Mouse (Mus musculus): ENCODE results near the gene Cd320.
"Not testable (repeated sequence)": the region's sequence is repeated elsewhere in the genome, so short reads cannot be mapped to it uniquely, and the experiment has no call there.

Gene Cd320

GRCm38 (mm10) chr17:33824997-33825330 lies 17.9 kb upstream of the Cd320 start:
- not testable (repeated sequence) for DNase-seq (ENCODE audit: low spot score in 2 of 2)

DNA sequence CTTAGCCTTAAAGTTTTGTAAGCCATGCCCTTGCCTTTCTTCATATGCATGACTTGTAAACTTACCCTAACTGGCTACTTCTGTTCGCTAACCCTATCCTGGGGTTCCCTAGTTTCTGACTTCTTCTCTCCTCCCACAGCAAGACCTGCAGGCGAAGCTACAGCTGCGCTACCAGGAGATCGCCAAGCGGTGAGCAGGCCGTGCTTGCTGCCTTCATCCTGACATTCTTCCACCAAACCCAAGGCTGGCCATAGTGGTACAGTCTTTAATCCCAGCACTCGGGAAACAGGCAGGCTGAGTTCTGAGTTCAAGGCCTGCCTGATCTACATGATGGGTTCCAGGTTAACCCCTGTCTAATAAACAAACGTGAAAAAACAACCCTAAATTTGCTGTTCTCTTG lies 17.4 kb upstream of the Cd320 start:
- no peak for DNase-seq (ENCODE audit: low spot score in 2 of 2)

DNA sequence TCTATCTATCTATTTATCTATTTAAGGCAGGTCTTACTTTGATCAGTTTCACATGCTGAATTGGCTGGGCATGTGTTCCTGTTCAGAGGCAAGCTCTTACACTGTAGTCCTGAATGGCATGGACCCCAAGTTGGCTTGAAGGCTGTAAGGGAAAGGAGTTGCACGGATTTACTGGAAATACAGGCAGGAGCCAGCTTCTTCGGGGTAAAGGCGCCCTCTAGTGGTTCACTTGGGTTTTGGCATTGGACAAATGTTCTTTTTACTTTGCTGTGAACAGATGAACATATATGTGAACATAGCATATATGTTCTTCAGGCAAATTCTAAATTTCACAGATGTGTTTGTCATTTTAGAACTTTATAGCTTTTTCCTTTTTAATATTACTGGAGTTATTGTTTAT lies 16.0 kb upstream of the Cd320 start:
- peak; percentile 36 to 71 for DNase-seq (ENCODE audit: low spot score in 2 of 2)

DNA sequence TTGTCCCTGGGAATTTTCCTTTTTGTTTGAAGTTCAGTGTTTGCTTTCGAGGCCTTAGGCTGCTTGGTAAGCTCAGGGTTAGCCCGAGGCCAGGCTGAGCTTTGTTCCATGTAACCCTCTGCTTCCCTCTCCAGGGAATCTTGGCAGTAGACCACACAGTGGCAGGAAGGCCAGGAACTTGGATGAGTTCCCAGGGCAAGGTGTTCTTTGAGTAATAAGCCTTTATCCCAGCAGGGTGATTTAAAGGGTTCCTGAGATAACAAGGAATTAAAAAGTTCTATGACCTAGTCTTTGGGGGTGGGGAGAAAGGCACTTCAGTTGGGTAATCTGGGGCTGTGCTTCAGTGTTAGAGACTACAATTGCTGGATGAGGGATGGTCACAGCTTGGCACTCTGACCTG lies 14.0 kb upstream of the Cd320 start:
- no peak for DNase-seq (ENCODE audit: low spot score in 2 of 2)

GRCm38 (mm10) chr17:33829561-33829960 lies 13.3 kb upstream of the Cd320 start:
- DNase-seq (ENCODE audit: low spot score in 2 of 2), result no peak

- no peak for DNase-seq (ENCODE audit: low spot score in 2 of 2)
These were observed 1.3 kb downstream of the Cd320 start for GRCm38 (mm10) chr17:33844196-33844595.

- DNase-seq (ENCODE audit: low spot score in 2 of 2), result no peak
These were observed 5.2 kb downstream of the Cd320 start for GRCm38 (mm10) chr17:33848139-33848538.

GRCm38 (mm10) chr17:33851331-33851730 lies 8.4 kb downstream of the Cd320 start:
- DNase-seq (ENCODE audit: low spot score in 2 of 2), result no peak

- DNase-seq (ENCODE audit: low spot score in 2 of 2), result no peak
These were observed 14.9 kb downstream of the Cd320 start for GRCm38 (mm10) chr17:33857816-33858215.

DNA sequence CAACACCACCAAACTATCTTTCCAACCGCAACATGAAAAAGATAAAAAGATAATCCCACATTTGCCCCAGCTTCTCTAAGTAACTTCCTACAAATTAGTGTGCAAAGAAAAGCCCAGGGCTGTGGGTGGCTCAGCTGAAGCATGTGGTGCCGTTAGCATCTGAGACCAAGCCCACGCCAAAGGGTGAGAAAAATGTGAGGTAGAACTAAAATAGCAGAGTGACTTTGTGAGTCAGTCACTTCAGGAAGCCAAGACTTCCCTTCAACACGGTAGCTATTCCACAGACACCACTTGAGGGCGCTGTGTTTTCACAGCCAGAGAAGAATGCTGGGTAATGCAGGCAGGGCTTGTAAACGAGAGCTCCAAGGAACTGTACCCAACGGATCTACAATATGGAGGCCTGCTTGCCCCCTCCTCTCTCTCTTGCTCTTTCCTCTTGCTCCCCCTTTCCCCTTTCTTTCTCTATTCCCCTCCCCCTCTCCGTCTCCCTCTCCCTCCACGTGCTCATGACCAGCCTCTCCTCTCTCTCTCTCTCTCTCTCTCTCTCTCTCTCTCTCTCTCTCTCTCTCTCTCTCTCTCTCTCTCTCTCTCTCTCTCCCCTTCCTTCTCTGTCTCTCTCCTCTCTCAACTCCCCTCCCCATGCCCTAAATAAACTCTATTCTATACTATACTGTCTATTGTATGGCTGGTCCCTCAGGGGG lies 22.6 kb downstream of the Cd320 start:
- peak; percentile 24 to 55 for DNase-seq (ENCODE audit: low spot score in 2 of 2)

DNA sequence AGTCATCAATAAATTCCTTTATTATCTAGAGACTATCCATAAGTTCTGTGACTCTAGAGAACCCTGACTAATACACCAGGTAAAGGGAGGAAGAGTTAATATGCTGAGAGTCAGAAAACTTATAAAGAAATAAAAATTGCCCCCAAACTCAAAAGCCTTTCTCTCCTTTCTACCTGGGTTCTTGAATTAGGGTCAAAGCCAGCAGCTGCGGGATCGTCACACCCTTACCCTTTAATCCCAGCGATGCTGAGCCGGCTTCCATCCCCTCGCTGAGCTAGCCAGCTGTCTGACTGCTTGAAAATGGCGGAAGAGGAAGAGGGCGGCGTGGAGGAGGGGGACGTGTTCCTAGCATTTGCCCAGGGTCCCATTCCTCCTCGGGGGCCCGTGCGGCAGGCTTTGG lies 30.6 kb downstream of the Cd320 start, which contains the start of gene Gm7029:
Gene Gm7029 (plus strand): TSS at position 301 of the 400 bp plus-strand sequence.
- DNase-seq (ENCODE audit: low spot score in 2 of 2), result not testable (repeated sequence)

- DNase-seq (ENCODE audit: low spot score in 2 of 2), result no peak
These were observed 31.5 kb downstream of the Cd320 start for GRCm38 (mm10) chr17:33874411-33874810.

DNA sequence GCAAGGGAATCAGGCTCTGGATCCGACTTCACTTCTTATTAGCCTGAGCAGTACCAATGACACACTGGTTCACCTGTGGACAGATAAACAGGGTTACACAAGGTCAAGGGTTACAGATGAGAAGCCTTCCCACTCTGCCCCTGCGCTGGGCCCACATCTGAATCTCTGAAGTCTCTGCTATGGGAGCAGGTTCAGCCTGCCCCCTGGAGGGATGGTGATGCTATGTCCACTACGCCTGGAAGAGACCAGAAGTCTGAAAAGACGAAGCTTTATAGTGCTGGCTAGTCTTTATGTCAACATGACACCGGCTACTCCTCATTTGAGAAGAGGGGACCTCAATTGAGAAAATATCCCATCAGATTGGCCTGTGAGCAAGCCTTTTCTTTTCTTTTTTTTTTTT lies 32.9 kb downstream of the Cd320 start:
- DNase-seq (ENCODE audit: low spot score in 2 of 2), result not testable (repeated sequence)

GRCm38 (mm10) chr17:33884320-33884719 lies 41.4 kb downstream of the Cd320 start:
- not testable (repeated sequence) for DNase-seq (ENCODE audit: low spot score in 2 of 2)

GRCm38 (mm10) chr17:33887802-33888201 lies 44.9 kb downstream of the Cd320 start:
- DNase-seq (ENCODE audit: low spot score in 2 of 2), result not testable (repeated sequence)

DNA sequence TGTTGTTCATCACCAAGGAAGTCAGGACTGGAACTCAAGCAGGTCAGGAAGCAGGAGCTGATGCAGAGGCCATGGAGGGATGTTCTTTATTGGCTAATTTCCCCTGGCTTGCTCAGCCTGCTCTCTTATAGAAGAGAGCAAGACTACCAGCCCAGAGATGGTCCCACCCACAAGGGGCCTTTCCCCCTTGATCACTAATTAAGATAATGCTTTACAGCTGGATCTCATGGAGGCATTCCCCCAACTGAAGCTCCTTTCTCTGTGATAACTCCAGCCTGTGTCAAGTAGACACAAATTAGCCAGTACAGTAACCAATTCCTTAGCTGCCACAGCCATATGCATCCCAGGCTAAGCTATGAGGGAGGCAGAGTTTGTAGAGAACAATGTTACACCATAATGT lies 45.3 kb downstream of the Cd320 start:
- not testable (repeated sequence) for DNase-seq (ENCODE audit: low spot score in 2 of 2)

DNA sequence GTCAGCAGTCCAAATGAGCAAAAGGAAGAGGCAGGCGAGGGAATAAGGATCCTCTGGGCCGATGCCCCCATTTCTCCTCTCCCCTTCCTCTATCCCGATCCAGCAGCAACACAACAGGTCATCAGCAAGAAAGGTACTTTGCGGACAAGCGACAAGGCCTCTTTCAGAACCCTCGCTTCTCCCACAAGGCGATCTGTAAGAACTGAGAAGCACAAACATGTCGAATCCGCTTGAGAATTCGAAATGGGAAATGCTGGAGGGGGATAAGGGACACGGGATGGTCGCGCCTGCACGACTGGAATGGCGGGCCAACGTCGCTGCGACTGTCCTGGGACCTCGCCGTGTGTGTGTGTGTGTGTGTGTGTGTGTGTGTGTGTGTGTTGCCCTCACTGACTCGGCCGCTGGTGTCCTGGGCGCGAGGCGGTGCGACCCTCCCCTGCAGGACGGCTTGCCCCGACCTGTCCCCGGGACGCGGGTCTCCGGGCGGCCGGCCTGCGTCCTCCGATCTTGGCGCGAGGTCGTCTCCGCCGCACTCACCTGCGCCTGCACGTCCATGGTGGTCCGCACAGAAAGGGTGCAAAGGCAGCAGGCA lies 47.1 kb downstream of the Cd320 start:
- not testable (repeated sequence) for DNase-seq (ENCODE audit: low spot score in 2 of 2)

- DNase-seq (ENCODE audit: low spot score in 2 of 2), result peak; percentile 98 to 99
These were observed 47.7 kb downstream of the Cd320 start, which contains the start of gene Kifc1 for GRCm38 (mm10) chr17:33890533-33891059. Gene Kifc1 (minus strand): TSS chr17:33890661.

DNA sequence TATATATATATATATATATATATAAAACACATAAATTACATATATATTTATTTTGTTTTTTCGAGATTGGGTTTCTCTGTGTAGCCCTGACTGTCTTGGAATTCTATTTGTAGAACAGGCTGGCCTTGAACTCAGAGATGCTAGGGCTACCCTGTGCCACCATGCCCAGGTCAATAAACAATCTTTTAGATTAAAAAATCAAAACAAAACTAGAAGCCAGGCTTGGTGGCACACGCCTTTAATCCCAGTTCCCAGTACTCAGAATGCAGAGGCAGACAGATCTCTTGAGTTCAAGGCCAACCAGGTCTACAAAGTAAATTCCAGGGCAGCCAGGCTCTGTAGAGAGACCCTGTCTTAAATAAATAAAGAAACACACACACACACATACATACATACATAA lies 48.5 kb downstream of the Cd320 start:
- DNase-seq (ENCODE audit: low spot score in 2 of 2), result no peak

DNA sequence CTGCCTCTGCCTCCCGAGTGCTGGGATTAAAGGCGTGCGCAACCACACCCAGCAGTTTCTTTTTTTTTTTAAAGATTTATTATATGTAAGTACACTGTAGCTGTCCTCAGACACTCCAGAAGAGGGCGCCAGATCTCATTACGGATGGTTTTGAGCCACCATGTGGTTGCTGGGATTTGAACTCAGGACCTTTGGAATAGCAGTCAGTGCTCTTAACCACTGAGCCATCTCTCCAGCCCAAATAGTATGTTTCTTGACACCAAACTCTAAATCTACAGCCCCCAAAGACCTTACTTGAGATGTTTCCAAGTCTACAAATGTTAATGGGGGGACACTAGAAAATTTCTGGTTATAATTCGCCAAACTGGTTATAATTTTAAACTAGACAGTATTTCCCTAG lies 49.0 kb downstream of the Cd320 start:
- not testable (repeated sequence) for DNase-seq (ENCODE audit: low spot score in 2 of 2)

GRCm38 (mm10) chr17:33892429-33892828 lies 49.5 kb downstream of the Cd320 start:
- no peak for DNase-seq (ENCODE audit: low spot score in 2 of 2)

GRCm38 (mm10) chr17:33893011-33893410 lies 50.1 kb downstream of the Cd320 start:
- DNase-seq (ENCODE audit: low spot score in 2 of 2), result not testable (repeated sequence)

- DNase-seq (ENCODE audit: low spot score in 2 of 2), result no peak
These were observed 54.4 kb downstream of the Cd320 start for GRCm38 (mm10) chr17:33897114-33897794.
